20 mouse cellular contexts compared by ENCODE assay signal in genomic region chr12:112503003-112503771, GRCm38 (mm10). TPM values are rescaled to one million over a fixed set of nuclear protein-coding genes. Genes with fewer than 3 reads are reported as not detected.
A peak's percentile ranks its signal among the peaks of the same experiment; 100 is the strongest.
DNase-seq lines count a peak whose midpoint lies in the region; ATAC-seq and TF ChIP-seq lines count a peak whose summit lies in the region.
"Had no signal": no experiment of that assay in that cellular context is flagged by ENCODE, and none has a peak within 500 bp of the region (broad histone marks: within the 10 kb centered on the region; RNA-seq: fewer than 3 reads in every experiment).

No protein-coding gene starts in this region.

- H3K9ac ChIP-seq in heart, embryonic 15.5 days, result no peak overlapping the region
- H3K9ac ChIP-seq in MEL (ENCODE audit: control insufficient read depth, low read depth, low read length, poor library complexity, severe bottlenecking), result no peak overlapping the region
- H3K9ac ChIP-seq in liver, embryonic 11.5 days (ENCODE audit: low read depth, low read length), result no peak overlapping the region
- H3K9ac ChIP-seq: embryonic facial prominence, embryonic 13.5 days; liver, embryonic 14.5 days had no signal

- 11% methylated on average over 19 of the region's 19 CpGs for WGBS in heart, embryonic 15.5 days
- WGBS in liver, embryonic 11.5 days, result 12% methylated on average over 19 of the region's 19 CpGs

- H3K4me2 ChIP-seq in heart, embryonic 15.5 days, result peak overlapping the region; percentile 14
- peak overlapping the region; percentile 47 for H3K4me2 ChIP-seq in liver, embryonic 11.5 days
- H3K4me2 ChIP-seq: embryonic facial prominence, embryonic 13.5 days had no signal

- no peaks in the 10 kb centered on the region for H3K79me2 ChIP-seq in MEL (ENCODE audit: control insufficient read depth, insufficient read depth, low read length, poor library complexity)

- peak; percentile 18 to 40; a peak in 2 of 4 replicates for TF ChIP-seq EP300 in MEL (IDR thresholded peaks at IDR 0.05; ENCODE audit: low read depth in 1 of 2, low read length in 2 of 2)

- no peak for DNase-seq in heart, postnatal 4 days
- peak; percentile 67 for DNase-seq in MEL (ENCODE audit: low read depth, low spot score)
- no peak for DNase-seq in liver, embryonic 11.5 days (ENCODE audit: low spot score)
- DNase-seq in spleen, postnatal 14 days (ENCODE audit: low spot score in 2 of 2), result no peak
- no peak for DNase-seq in B cell, adult 2 months
- DNase-seq: cerebellum, adult 9-11 months; gastrocnemius, adult 2 months; kidney, adult 9 months; left cerebral cortex, postnatal 4 days; lung, postnatal 14 days; spleen, adult 18-20 months; thymus, postnatal 36 days had no signal

- H3K4me3 ChIP-seq in heart, embryonic 15.5 days, result no peak overlapping the region
- H3K4me3 ChIP-seq in E14TG2a.4 (replicated peaks; ENCODE audit: low read length) (peak overlapping the region; percentile 49; the same call in 1 of the 2 replicates), MEL (ENCODE audit: control insufficient read depth in 1 of 2, insufficient read depth in 1 of 2, low read depth in 2 of 2, low read length in 2 of 2) (0 out of 4 replicates have a peak overlapping the region, but pooled peaks of 1 of the 2 experiments have one; percentile 2)
- H3K4me3 ChIP-seq in liver, embryonic 11.5 days (ENCODE audit: low read depth, low read length), result no peak overlapping the region
- H3K4me3 ChIP-seq: embryonic facial prominence, embryonic 13.5 days; gastrocnemius, adult 2 months had no signal

- H3K36me3 ChIP-seq in heart, embryonic 15.5 days, result no peaks in the 10 kb centered on the region
- H3K36me3 ChIP-seq in E14TG2a.4 (ENCODE audit: insufficient read depth, low read length) (no peaks in the 10 kb centered on the region), MEL (ENCODE audit: control insufficient read depth in 1 of 2, insufficient read depth in 2 of 2, low read length in 2 of 2) (no peaks in the 10 kb centered on the region)
- no peaks in the 10 kb centered on the region for H3K36me3 ChIP-seq in liver, embryonic 11.5 days (ENCODE audit: control insufficient read depth, insufficient read depth, low read length)
- H3K36me3 ChIP-seq: embryonic facial prominence, embryonic 13.5 days had no signal

- no peak for ATAC-seq in heart, embryonic 15.5 days (replicated peaks; ENCODE audit: insufficient number of reproducible peaks, insufficient read depth, low FRiP score, low read depth)
- ATAC-seq in liver, embryonic 11.5 days (replicated peaks; ENCODE audit: low FRiP score), result peak; percentile 49
- ATAC-seq in erythroblast, adult 5-6 weeks (replicated peaks; ENCODE audit: low FRiP score, poor library complexity, severe bottlenecking), result no peak
- ATAC-seq: hindbrain, embryonic 16.5 days; Patski had no signal

- no peak overlapping the region for H3K27ac ChIP-seq in heart, embryonic 15.5 days
- H3K27ac ChIP-seq in MEL (ENCODE audit: control insufficient read depth, low read depth, low read length), result no peak overlapping the region
- no peak overlapping the region for H3K27ac ChIP-seq in liver, embryonic 11.5 days (ENCODE audit: low read depth, low read length)
- H3K27ac ChIP-seq: embryonic facial prominence, embryonic 13.5 days; gastrocnemius, adult 2 months; liver, embryonic 14.5 days had no signal

- no peak for TF ChIP-seq CTCF in E14TG2a.4 (conservative IDR thresholded peaks at IDR 0.05; ENCODE audit: low read length)
- TF ChIP-seq CTCF in MEL (IDR thresholded peaks at IDR 0.05 in 2 of 3, conservative IDR thresholded peaks at IDR 0.05 in 1 of 3; ENCODE audit: control insufficient read depth in 1 of 3, insufficient read depth in 1 of 3, low read depth in 2 of 3, low read length in 3 of 3, poor library complexity in 1 of 3, severe bottlenecking in 1 of 3), result no peak; a peak in 1 of 6 replicates

- H3K9me3 ChIP-seq in heart, embryonic 15.5 days (replicated peaks), result no peaks in the 10 kb centered on the region
- no peaks in the 10 kb centered on the region for H3K9me3 ChIP-seq in E14TG2a.4 (ENCODE audit: low read length)
- no peaks in the 10 kb centered on the region for H3K9me3 ChIP-seq in MEL (replicated peaks; ENCODE audit: insufficient read depth, low read length)
- H3K9me3 ChIP-seq in liver, embryonic 11.5 days (ENCODE audit: control insufficient read depth, low read length), result no peaks in the 10 kb centered on the region
- H3K9me3 ChIP-seq: embryonic facial prominence, embryonic 13.5 days had no signal

- TF ChIP-seq POLR2A in MEL (IDR thresholded peaks at IDR 0.05; ENCODE audit: control insufficient read depth in 1 of 2, insufficient read depth in 1 of 2, low read depth in 1 of 2, low read length in 2 of 2, poor library complexity in 1 of 2), result no peak

- no peak for TF ChIP-seq RAD21 in MEL (IDR thresholded peaks at IDR 0.05; ENCODE audit: low read depth, low read length)

- peaks cover 21% of the 10 kb centered on the region for H3K27me3 ChIP-seq in heart, embryonic 15.5 days
- H3K27me3 ChIP-seq in E14TG2a.4 (ENCODE audit: insufficient read depth, low read length) (peaks cover 58% of the 10 kb centered on the region), MEL (ENCODE audit: control insufficient read depth in 1 of 2, insufficient read depth in 2 of 2, low read length in 2 of 2) (no peaks in the 10 kb centered on the region)
- H3K27me3 ChIP-seq in liver, embryonic 11.5 days (replicated peaks; ENCODE audit: control insufficient read depth, insufficient read depth, low read length), result no peaks in the 10 kb centered on the region
- H3K27me3 ChIP-seq: Patski had no signal

- peaks cover 21% of the 10 kb centered on the region for H3K4me1 ChIP-seq in heart, embryonic 15.5 days (replicated peaks)
- H3K4me1 ChIP-seq in E14TG2a.4 (replicated peaks; ENCODE audit: low read depth, low read length) (peaks cover 51% of the 10 kb centered on the region), MEL (ENCODE audit: control insufficient read depth in 1 of 2, insufficient read depth in 2 of 2, low read length in 2 of 2) (no peaks in the 10 kb centered on the region)
- H3K4me1 ChIP-seq in liver, embryonic 11.5 days (replicated peaks; ENCODE audit: control insufficient read depth, insufficient read depth, low read length), result peaks cover 18% of the 10 kb centered on the region
- H3K4me1 ChIP-seq: embryonic facial prominence, embryonic 13.5 days had no signal

TF ChIP-seq in MEL, 35 proteins besides CTCF, POLR2A, EP300 and RAD21:
- TF ChIP-seq TCF12 (IDR thresholded peaks at IDR 0.05; ENCODE audit: low read depth, low read length) (peak; percentile 41; the same call in 1 of the 2 replicates), SMC3 (IDR thresholded peaks at IDR 0.05; ENCODE audit: low read depth, low read length) (no peak)
TF ChIP-seq in MEL: peak in this region for 1.

RNA-seq across cellular contexts. Expression of gene Tmem179, which starts 13.4 kb away (rescaled TPM):
- 0.39 and 0.99 TPM in 2 replicates for polyA plus RNA-seq in heart, embryonic 15.5 days (2015; fragmentation: Nextera tagmentation; extraction: Ambion mirVana)
- under 1 TPM; 0.11 to 0.12 TPM for total RNA-seq in heart, postnatal 4 days (2021)
- total RNA-seq in MEL (2012; rRNA removed), result 0.08 TPM in 1 of 2 replicates, not detected in the other
- under 1 TPM in 1 of 2 experiments, not detected in 1; 0.10 TPM for polyA plus RNA-seq in MEL (2012; ENCODE audit: insufficient read depth in 1 of 2, insufficient read length in 2 of 2, low read depth in 1 of 2, low replicate concordance in 2 of 2, missing spikeins in 1 of 2)
- 0.70 and 0.71 TPM in 2 replicates for polyA plus RNA-seq in liver, embryonic 11.5 days (2014; fragmentation: Nextera tagmentation; extraction: Ambion mirVana)
- not detected in 2 replicates for total RNA-seq in erythroblast, adult 5-6 weeks (2015; ENCODE audit: low replicate concordance)
- total RNA-seq in erythroblast, adult 5-6 weeks (2017; ENCODE audit: low replicate concordance), result not detected in 2 replicates
- total RNA-seq: gastrocnemius, adult 2 months had no signal

RNA-seq across cellular contexts. Expression of gene A530016L24Rik, which starts 13.9 kb away (rescaled TPM):
- 5.3 and 6.0 TPM in 2 replicates for polyA plus RNA-seq in heart, embryonic 15.5 days (2015; fragmentation: Nextera tagmentation; extraction: Ambion mirVana)
- 10 to 100 TPM; 25.6 to 26.5 TPM for total RNA-seq in heart, postnatal 4 days (2021)
- total RNA-seq in MEL (2012; rRNA removed), result not detected in 2 replicates
- polyA plus RNA-seq in MEL (2012; ENCODE audit: insufficient read depth in 1 of 2, insufficient read length in 2 of 2, low read depth in 1 of 2, low replicate concordance in 2 of 2, missing spikeins in 1 of 2), result not detected
- 0.11 and 0.12 TPM in 2 replicates for polyA plus RNA-seq in liver, embryonic 11.5 days (2014; fragmentation: Nextera tagmentation; extraction: Ambion mirVana)
- not detected in 2 replicates for total RNA-seq in erythroblast, adult 5-6 weeks (2015; ENCODE audit: low replicate concordance)
- not detected in 2 replicates for total RNA-seq in erythroblast, adult 5-6 weeks (2017; ENCODE audit: low replicate concordance)
- polyA plus RNA-seq: neural tube, embryonic 11.5 days had no signal

Comparison
In these comparisons a context has a peak if more than half of its experiments do, and no peak if none do; other contexts are left out.
1. RNA of gene A530016L24Rik, which starts 13.9 kb away (total RNA-seq): 25.6 to 26.5 TPM in heart, postnatal 4 days; not detected in MEL and not detected in erythroblast, adult 5-6 weeks; every median in the first group is over 10 times any median in the second.